In the genomic region with DNA sequence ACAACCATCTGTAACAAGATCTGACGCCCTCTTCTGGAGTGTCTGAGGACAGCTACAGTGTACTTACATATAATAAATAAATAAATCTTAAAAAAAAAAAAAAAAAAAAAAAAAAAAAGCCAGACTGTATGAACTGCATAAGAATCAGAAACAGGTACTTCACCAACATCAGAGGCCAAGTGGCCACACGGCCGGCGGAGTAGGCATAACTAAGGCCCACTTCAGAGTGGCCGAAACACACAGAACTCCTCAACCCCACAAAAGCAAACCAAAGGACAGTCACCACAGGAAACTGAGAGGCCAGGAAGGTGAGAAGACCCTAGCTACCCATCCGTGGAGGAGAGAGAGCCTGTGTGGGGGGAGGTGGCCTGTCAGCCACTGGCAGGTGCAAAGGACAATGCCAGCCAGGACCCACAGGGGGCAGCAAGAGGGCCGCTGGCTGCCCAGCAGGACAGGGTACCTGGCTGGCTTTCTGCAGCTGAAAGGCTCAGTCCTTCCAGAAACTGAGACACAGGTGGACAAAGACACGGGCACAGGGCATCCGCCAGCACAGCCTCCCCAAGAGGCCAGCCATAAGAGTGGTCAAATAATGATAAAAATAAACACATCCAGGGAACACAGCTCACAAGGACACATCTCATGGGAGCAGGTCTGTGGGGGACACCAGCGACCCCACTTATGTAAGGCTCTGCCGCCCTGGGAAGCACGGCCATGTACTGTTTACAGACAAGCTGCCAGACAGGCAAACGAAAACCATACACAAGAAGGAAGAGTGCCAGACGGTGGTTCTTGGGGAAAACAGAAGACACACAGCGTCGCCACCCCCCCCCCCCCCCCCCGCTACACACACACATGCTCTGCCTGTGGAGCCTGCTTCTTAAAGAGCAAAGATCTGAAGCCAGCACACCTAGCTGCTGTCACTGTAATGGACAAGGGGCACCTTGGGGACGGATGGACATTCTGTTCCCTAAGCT, we compare ENCODE assay signal across 8 mouse cellular contexts. TPM values are rescaled to one million over a fixed set of nuclear protein-coding genes. Genes with fewer than 3 reads are reported as not detected.
DNase-seq lines count a peak whose midpoint lies in the region; ATAC-seq and TF ChIP-seq lines count a peak whose summit lies in the region.

No protein-coding gene starts in this region.

- peak; percentile 45; the same call in 1 of the 2 replicates for ATAC-seq in liver, postnatal 0 days
- ATAC-seq in hindbrain, embryonic 13.5 days (ENCODE audit: low FRiP score): no peak

- no peaks in the 10 kb centered on the region for H3K9me3 ChIP-seq in liver, postnatal 0 days (ENCODE audit: low read length)
- no peaks in the 10 kb centered on the region for H3K9me3 ChIP-seq in hindbrain, embryonic 13.5 days

- WGBS in liver, postnatal 0 days (ENCODE audit: insufficient replicate concordance): 60% methylated on average over 16 of the region's 18 CpGs
- 54% methylated on average over 17 of the region's 18 CpGs for WGBS in hindbrain, embryonic 13.5 days

- H3K27ac ChIP-seq in liver, postnatal 0 days (ENCODE audit: low read depth): no peak overlapping the region
- H3K27ac ChIP-seq in hindbrain, embryonic 13.5 days: peak overlapping the region; percentile 70

- no peak for TF ChIP-seq EP300 in liver, postnatal 0 days (IDR thresholded peaks at IDR 0.05; ENCODE audit: low read depth)

- no peak overlapping the region for H3K4me3 ChIP-seq in liver, postnatal 0 days (ENCODE audit: low read depth, low read length)
- H3K4me3 ChIP-seq in hindbrain, embryonic 13.5 days: no peak overlapping the region

- DNase-seq in liver, postnatal 0 days: peak; percentile 52
- DNase-seq in liver: no peak
- peak; percentile 81 to 84 for DNase-seq in cerebellum, postnatal 10 days
- DNase-seq in lung, postnatal 25 days (ENCODE audit: low spot score): peak; percentile 72
- DNase-seq in thymus, postnatal 36 days: peak; percentile 34 to 42
- DNase-seq in urinary bladder, adult 18-20 months (ENCODE audit: low spot score in 2 of 2): no peak
- no peak for DNase-seq in ovary, postnatal 14 days (ENCODE audit: low spot score)

- H3K27me3 ChIP-seq in liver, postnatal 0 days (ENCODE audit: insufficient read depth, low read length): no peaks in the 10 kb centered on the region
- H3K27me3 ChIP-seq in hindbrain, embryonic 13.5 days: no peaks in the 10 kb centered on the region

- no peaks in the 10 kb centered on the region for H3K36me3 ChIP-seq in liver, postnatal 0 days (replicated peaks; ENCODE audit: insufficient read depth, low read length)
- H3K36me3 ChIP-seq in hindbrain, embryonic 13.5 days: no peaks in the 10 kb centered on the region

- TF ChIP-seq CTCF in liver, postnatal 0 days (IDR thresholded peaks at IDR 0.05; ENCODE audit: low read depth): peak; percentile 56

- H3K4me1 ChIP-seq in liver, postnatal 0 days (ENCODE audit: insufficient read depth): peaks cover 5% of the 10 kb centered on the region; the same call in 1 of the 2 replicates
- H3K4me1 ChIP-seq in hindbrain, embryonic 13.5 days (replicated peaks): peaks cover 77% of the 10 kb centered on the region

- H3K4me2 ChIP-seq in liver, postnatal 0 days (ENCODE audit: low read depth, low read length): no peak overlapping the region
- no peak overlapping the region for H3K4me2 ChIP-seq in hindbrain, embryonic 13.5 days

- H3K9ac ChIP-seq in liver, postnatal 0 days (replicated peaks): no peak overlapping the region
- H3K9ac ChIP-seq in hindbrain, embryonic 13.5 days: peak overlapping the region; percentile 29; the same call in 1 of the 2 replicates

RNA-seq across cellular contexts. Expression of a gene that starts 44.1 kb away (rescaled TPM):
- 1.5 TPM in 2 replicates for polyA plus RNA-seq in liver, postnatal 0 days (2015; fragmentation: Nextera tagmentation; extraction: Ambion mirVana)
- 17.3 and 17.7 TPM in 2 replicates for polyA plus RNA-seq in hindbrain, embryonic 13.5 days (2015; fragmentation: Nextera tagmentation; extraction: Ambion mirVana)

RNA-seq across cellular contexts. Expression of a gene that starts 51.7 kb away (rescaled TPM):
- polyA plus RNA-seq in liver, postnatal 0 days (2015; fragmentation: Nextera tagmentation; extraction: Ambion mirVana): 1.7 and 1.8 TPM in 2 replicates
- polyA plus RNA-seq in hindbrain, embryonic 13.5 days (2015; fragmentation: Nextera tagmentation; extraction: Ambion mirVana): 3.8 and 4.0 TPM in 2 replicates

RNA-seq across cellular contexts. Expression of a gene that starts 52.0 kb away (rescaled TPM):
- 35.6 and 38.0 TPM in 2 replicates for polyA plus RNA-seq in liver, postnatal 0 days (2015; fragmentation: Nextera tagmentation; extraction: Ambion mirVana)
- 99.7 and 102 TPM in 2 replicates for polyA plus RNA-seq in hindbrain, embryonic 13.5 days (2015; fragmentation: Nextera tagmentation; extraction: Ambion mirVana)

Comparison
In these comparisons a context has a peak if more than half of its experiments do, and no peak if none do; other contexts are left out.
1. DNase-seq: peak in liver, postnatal 0 days (single experiment), cerebellum, postnatal 10 days (2 of 2), lung, postnatal 25 days (single experiment) and thymus, postnatal 36 days (2 of 2); none in liver (single experiment), urinary bladder, adult 18-20 months (0 of 2) and ovary, postnatal 14 days (single experiment).